Mouse (Mus musculus) liver, adult 2 months (tissue): ENCODE measurements around the gene Golga2. TPM values are rescaled to one million over a fixed set of nuclear protein-coding genes. Genes with fewer than 3 reads are reported as not detected.

Experiments used
- DNase-seq: peaks from one replicate; pipeline ENCODE4 v3.0.0-alpha.2; 2011; ENCODE audit warnings: low read depth, low spot score; ENCODE audit errors: extremely low read depth
- H3K27ac ChIP-seq: fragments of 200-500 bp; replicated peaks from 2 replicates; pipeline ENCODE4 v1.5.1; 2012; ENCODE audit warnings: low read depth, mild to moderate bottlenecking, control low read depth, inconsistent platforms, low read length; ENCODE audit not compliant: insufficient read depth
- H3K27me3 ChIP-seq: fragments of 200-500 bp; 2 replicates; pipeline ENCODE4 v1.6.1; 2012; ENCODE audit warnings: mild to moderate bottlenecking, moderate library complexity, low read length, inconsistent platforms; ENCODE audit not compliant: control insufficient read depth, insufficient read depth
- H3K36me3 ChIP-seq: fragments of 200-500 bp; 2 replicates; pipeline ENCODE4 v1.6.1; 2012; ENCODE audit warnings: low read length, inconsistent platforms; ENCODE audit not compliant: control insufficient read depth, insufficient read depth
- H3K4me1 ChIP-seq: fragments of 200-500 bp; 2 replicates; pipeline ENCODE4 v1.6.1; 2011; ENCODE audit warnings: low read length; ENCODE audit not compliant: control insufficient read depth, insufficient read depth
- H3K4me3 ChIP-seq: fragments of 200-500 bp; 2 replicates; pipeline ENCODE4 v1.5.1; 2011; ENCODE audit warnings: low read depth, mild to moderate bottlenecking, control low read depth, low read length, moderate library complexity; ENCODE audit not compliant: insufficient read depth
- H3K79me2 ChIP-seq: fragments of 200-500 bp; 2 replicates; pipeline ENCODE4 v1.6.1; 2012; ENCODE audit warnings: inconsistent platforms, mild to moderate bottlenecking, low read length, moderate library complexity; ENCODE audit not compliant: control insufficient read depth, insufficient read depth
- H3K9ac ChIP-seq: fragments of 200-500 bp; 2 replicates; pipeline ENCODE4 v1.6.1; 2012; ENCODE audit warnings: low read depth, mild to moderate bottlenecking, control low read depth, inconsistent platforms, low read length
- CTCF ChIP-seq: fragments of 200-500 bp; IDR thresholded peaks from 2 replicates; pipeline ENCODE4 v1.5.1; 2011; ENCODE audit warnings: low read depth, low read length, control low read depth
- POLR2A ChIP-seq: fragments of 200-500 bp; IDR thresholded peaks from 2 replicates; pipeline ENCODE4 v1.6.1; 2011; ENCODE audit warnings: low read length, control low read depth; ENCODE audit not compliant: insufficient read depth; ENCODE audit errors: extremely low read depth
- WGBS: fragments of 180-500 bp; shearing (Covaris S2); methylation state at CpG from one replicate; pipeline ENCODE4 v1.1.7; 2018; 5-methylcytosine and 5-hydroxymethylcytosine counted together
- polyA plus RNA-seq: library from polyadenylated mRNA; depleted of rRNA; stranded (reverse); fragments of >200 nt; gene quantifications from 2 replicates; pipeline ENCODE4 v1.2.3, GENCODE M21; 2012
- total RNA-seq: library from RNA; depleted of rRNA; stranded (reverse); fragments of >200 nt; gene quantifications from 2 replicates; pipeline ENCODE4 v1.2.3, GENCODE M21; 2014

The Golga2 gene
- total and polyA plus RNA-seq, 2 experiments: 16.0 to 17.0 TPM

DNA sequence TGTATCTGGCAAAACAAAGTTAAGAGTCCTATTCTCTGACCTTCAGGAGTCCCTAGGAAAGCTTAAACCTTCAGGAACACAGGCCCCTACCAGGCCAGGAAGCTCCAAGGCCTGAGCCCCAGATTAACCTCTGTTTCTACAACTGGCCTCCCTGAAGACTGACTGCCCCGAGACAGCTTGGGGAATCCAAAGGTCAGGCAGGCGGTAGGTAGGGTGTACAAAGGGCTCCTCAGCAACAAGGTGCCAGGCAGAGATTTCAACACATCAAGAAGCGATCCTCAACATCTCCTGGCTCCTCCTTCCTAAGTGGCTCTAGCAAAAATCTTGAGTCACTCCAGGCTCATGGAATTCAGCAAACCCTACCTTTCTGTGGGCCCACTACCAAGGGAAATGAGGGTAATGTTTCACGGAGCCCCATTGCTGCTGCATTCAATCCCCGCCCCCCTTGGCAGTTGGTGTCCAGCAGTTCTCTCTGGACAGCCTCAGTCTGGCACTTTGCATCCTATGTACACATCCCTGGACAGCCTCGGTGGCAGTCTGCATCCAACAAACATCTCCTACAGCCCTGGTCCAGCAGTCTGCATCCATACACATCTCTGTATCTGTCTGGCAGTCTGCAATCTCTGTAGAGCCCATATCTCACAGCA, 28.2 kb upstream of the Golga2 start:
- peak overlapping the region; percentile 75 for H3K4me3 ChIP-seq
- 19% methylated on average over 6 of the region's 6 CpGs for WGBS
- peak; percentile 84 for DNase-seq

DNA sequence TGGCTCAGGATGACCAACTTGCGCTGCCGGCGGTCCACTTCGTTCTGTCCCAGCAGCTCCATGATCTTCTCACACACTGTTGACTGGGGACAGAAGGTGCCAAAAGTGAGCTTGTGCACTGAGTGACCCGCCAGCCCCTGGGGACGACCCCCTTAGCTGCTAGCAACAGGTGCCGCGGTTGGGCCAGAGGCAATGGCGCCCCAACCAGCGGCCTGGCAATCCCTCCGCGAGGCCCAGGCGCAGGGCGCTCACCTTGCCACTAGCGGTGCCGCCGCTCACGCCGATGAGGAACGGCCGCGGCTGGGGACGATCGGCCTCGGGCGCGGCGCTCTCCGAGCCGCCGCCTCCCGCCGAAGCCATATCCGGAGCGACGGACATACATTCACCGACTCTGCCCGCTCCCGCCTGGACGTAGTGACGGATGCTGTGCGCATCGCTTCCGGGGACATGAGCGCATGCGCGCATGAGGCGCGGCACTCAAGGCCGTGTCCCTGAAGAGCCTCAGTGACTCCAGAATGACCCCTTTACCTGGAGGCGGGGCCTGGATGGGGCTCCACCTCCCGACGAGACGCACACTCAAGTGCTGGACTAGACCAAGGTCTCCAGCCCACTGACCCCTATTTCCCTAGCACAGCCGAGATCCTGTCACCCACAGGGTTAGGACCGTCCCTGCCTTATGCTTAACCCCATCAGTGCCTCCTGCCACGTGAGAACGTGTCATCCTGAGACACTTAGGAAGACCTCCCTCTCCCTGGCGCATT, 27.3 kb upstream of the Golga2 start, which contains the start of gene Uck1:
Gene Uck1, minus strand, starts transcription at position 503 of the 761 bp plus-strand sequence.
- Histone ChIP-seq H3K27me3 (no peaks in the 10 kb centered on the region), H3K4me3 (peak within 1 kb of the TSS; percentile 75), H3K79me2 (peaks cover 2% of the 10 kb centered on the region; the same call in 1 of the 2 replicates), H3K36me3 (no peaks in the 10 kb centered on the region; the same call in 1 of the 2 replicates), H3K27ac (peak within 1 kb of the TSS; percentile 59), H3K4me1 (peaks cover 6% of the 10 kb centered on the region; the same call in 1 of the 2 replicates), H3K9ac (peak within 1 kb of the TSS; percentile 85)
- DNase-seq: peak; percentile 86
- WGBS: 2% methylated on average over 59 of the region's 59 CpGs
- TF ChIP-seq CTCF: no peak
- peak; percentile 72 for TF ChIP-seq POLR2A

More for the DNA sequence above, 28.2 kb upstream of the Golga2 start:
- peaks cover 6% of the 10 kb centered on the region; the same call in 1 of the 2 replicates for H3K4me1 ChIP-seq
- H3K9ac ChIP-seq: peak overlapping the region; percentile 85
- H3K27ac ChIP-seq: peak overlapping the region; percentile 67
- TF ChIP-seq POLR2A (no peak), CTCF (no peak)
- no peaks in the 10 kb centered on the region for H3K27me3 ChIP-seq
- H3K79me2 ChIP-seq: peaks cover 2% of the 10 kb centered on the region; the same call in 1 of the 2 replicates
- H3K36me3 ChIP-seq: no peaks in the 10 kb centered on the region; the same call in 1 of the 2 replicates

DNA sequence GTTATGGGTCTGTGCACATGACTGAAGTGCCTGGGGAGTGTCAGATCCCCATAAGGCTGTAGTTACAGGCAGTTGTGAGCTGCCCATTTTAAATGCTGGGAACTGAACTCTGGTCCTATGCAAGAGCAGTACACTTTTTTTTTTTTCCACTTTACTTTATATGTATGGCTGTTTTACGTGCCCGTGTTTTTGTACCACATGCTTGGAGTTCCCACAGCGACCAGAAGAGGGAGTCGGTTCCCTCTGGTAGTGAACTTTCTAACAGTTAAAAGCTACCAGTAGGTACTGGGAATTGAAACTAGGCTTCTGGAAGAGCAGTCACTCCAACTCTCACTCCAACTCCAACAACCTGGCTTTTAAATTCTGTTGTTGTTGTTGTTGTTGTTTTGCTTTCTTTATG, 26.5 kb upstream of the Golga2 start:
- no peaks in the 10 kb centered on the region for H3K27me3 ChIP-seq
- no peak overlapping the region for H3K9ac ChIP-seq
- WGBS: 47% methylated on average over 4 of the region's 4 CpGs
- H3K79me2 ChIP-seq: peaks cover 2% of the 10 kb centered on the region; the same call in 1 of the 2 replicates
- H3K4me1 ChIP-seq: peaks cover 6% of the 10 kb centered on the region; the same call in 1 of the 2 replicates
- no peak overlapping the region for H3K4me3 ChIP-seq
- H3K27ac ChIP-seq: no peak overlapping the region
- no peaks in the 10 kb centered on the region; the same call in 1 of the 2 replicates for H3K36me3 ChIP-seq
- peak; percentile 49 for TF ChIP-seq CTCF
- TF ChIP-seq POLR2A: no peak
- peak; percentile 40 for DNase-seq

DNA sequence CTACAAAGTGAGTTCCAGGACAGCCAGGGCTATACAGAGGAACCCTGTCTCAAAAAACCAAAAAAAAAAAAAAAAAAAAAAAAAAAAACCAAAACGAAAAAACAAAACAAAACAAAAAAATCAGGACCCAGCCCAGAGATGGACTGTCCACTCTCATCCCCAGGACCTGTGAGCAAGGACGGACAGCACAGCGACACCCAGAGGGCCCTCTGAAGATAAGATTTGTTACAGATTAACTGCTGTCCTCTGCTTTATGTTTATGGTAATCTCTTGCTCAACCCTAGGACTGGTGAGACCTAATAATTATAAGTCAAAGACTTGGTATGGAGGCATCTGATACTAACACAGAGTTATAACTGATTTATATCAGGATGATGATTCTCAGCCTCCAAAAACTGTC, 11.4 kb upstream of the Golga2 start:
- DNase-seq: peak; percentile 54
- H3K36me3 ChIP-seq: peaks cover 24% of the 10 kb centered on the region
- no peaks in the 10 kb centered on the region for H3K4me1 ChIP-seq
- H3K27ac ChIP-seq: no peak overlapping the region
- no peak overlapping the region for H3K9ac ChIP-seq
- 30% methylated on average over 3 of the region's 3 CpGs for WGBS
- H3K4me3 ChIP-seq: no peak overlapping the region
- TF ChIP-seq POLR2A (no peak), CTCF (peak; percentile 67)
- H3K79me2 ChIP-seq: no peaks in the 10 kb centered on the region
- H3K27me3 ChIP-seq: no peaks in the 10 kb centered on the region

DNA sequence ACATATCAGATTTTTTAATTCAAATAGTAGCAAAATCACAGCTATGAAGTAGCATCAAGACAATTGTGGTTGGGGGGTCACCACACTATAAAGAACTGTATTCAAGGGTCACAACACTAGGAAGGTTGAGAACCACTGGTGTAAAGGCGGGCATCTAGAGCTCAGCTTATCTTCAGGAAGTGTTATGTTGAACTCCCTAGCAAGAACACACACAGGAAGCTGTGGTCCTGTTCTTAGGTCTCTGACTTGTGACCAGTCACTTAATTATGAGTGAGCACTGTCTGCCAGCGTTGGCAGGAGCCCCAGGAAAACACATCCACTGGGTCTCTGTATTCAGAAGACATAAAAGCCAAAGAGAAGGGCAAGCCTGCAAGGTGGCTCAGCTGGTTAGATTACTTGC, 4.9 kb upstream of the Golga2 start:
- no peak for TF ChIP-seq CTCF
- TF ChIP-seq POLR2A: no peak
- Histone ChIP-seq H3K9ac (no peak overlapping the region), H3K27ac (peak overlapping the region; percentile 34; the same call in 1 of the 2 replicates), H3K79me2 (peaks cover 1% of the 10 kb centered on the region; the same call in 1 of the 2 replicates), H3K4me1 (peaks cover 11% of the 10 kb centered on the region), H3K36me3 (peaks cover 35% of the 10 kb centered on the region), H3K4me3 (no peak overlapping the region), H3K27me3 (no peaks in the 10 kb centered on the region)
- 78% methylated on average over 2 of the region's 2 CpGs for WGBS
- no peak for DNase-seq
